Mouse (Mus musculus) heart, embryonic 12.5 days (tissue): ENCODE results near the gene Klhl40. TPM values are rescaled to one million over a fixed set of nuclear protein-coding genes. Genes with fewer than 3 reads are reported as not detected.

ENCODE experiments used
- ATAC-seq: fragments of 200-750 bp; cut with Nextera tagmentation; 2 replicates; pipeline ENCODE4 v1.8.0; 2017; ENCODE audit warnings: moderate TSS enrichment, moderate library complexity; ENCODE audit not compliant: insufficient number of reproducible peaks, low FRiP score
- H3K27ac ChIP-seq: fragments of 300-500 bp; sonication (generic); 2 replicates; pipeline ENCODE4 v1.5.1; 2016; ENCODE audit warnings: mild to moderate bottlenecking, moderate library complexity; ENCODE audit not compliant: poor library complexity, severe bottlenecking
- H3K27me3 ChIP-seq: fragments of 300-500 bp; sonication (generic); replicated peaks from 2 replicates; pipeline ENCODE4 v1.6.1; 2016; ENCODE audit warnings: mild to moderate bottlenecking, moderate library complexity
- H3K36me3 ChIP-seq: fragments of 300-500 bp; sonication (generic); 2 replicates; pipeline ENCODE4 v1.6.1; 2016; ENCODE audit warnings: mild to moderate bottlenecking, moderate library complexity
- H3K4me1 ChIP-seq: fragments of 300-500 bp; sonication (generic); replicated peaks from 2 replicates; pipeline ENCODE4 v1.6.1; 2016; ENCODE audit warnings: mild to moderate bottlenecking
- H3K4me2 ChIP-seq: fragments of 300-500 bp; sonication (generic); 2 replicates; pipeline ENCODE4 v1.6.1; 2016; ENCODE audit warnings: mild to moderate bottlenecking, moderate library complexity
- H3K4me3 ChIP-seq: fragments of 300-500 bp; sonication (generic); 2 replicates; pipeline ENCODE4 v1.5.1; 2016; ENCODE audit warnings: mild to moderate bottlenecking
- H3K9ac ChIP-seq: fragments of 300-500 bp; sonication (generic); 2 replicates; pipeline ENCODE4 v1.6.1; 2016; ENCODE audit warnings: mild to moderate bottlenecking, moderate library complexity
- H3K9me3 ChIP-seq: fragments of 300-500 bp; sonication (generic); replicated peaks from 2 replicates; pipeline ENCODE4 v1.6.1; 2016; ENCODE audit warnings: mild to moderate bottlenecking, moderate library complexity
- WGBS: fragments of 180-500 bp; shearing (Covaris S2); methylation state at CpG from one replicate; pipeline ENCODE4 v1.1.7; 2016; 5-methylcytosine and 5-hydroxymethylcytosine counted together
- polyA plus RNA-seq: library from polyadenylated mRNA; unstranded; fragments of >200 nt; fragmentation: Nextera tagmentation; extraction: Ambion mirVana; gene quantifications from 2 replicates; pipeline ENCODE4 v1.2.1, GENCODE M21; 2016

The Klhl40 gene
- polyA plus RNA-seq, result 0.73 and 1.1 TPM in 2 replicates

DNA sequence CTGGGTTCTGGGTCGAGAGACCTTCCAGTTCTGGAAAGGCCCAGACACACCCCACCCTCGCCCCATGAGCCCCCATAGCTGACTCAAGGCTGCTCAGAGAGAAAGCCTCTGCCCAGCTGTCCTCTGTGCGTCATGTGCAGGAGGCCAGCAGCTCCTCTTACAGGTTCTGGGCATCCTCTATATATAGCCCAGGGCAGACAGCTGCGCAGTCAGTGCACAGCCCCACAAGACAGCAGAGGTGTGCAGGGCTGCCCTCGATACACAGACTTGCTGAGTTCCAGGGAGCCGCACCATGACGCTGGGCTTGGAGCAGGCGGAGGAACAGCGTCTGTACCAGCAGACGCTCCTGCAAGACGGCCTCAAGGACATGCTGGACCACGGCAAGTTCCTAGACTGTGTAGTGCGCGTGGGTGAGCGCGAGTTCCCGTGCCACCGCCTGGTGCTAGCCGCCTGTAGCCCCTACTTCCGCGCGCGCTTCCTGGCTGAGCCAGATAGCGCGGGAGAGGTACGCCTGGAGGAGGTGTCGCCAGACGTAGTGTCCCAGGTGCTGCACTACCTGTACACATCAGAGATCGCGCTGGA lies at the start of gene Klhl40:
Gene Klhl40 (plus strand): TSS at position 124 of the 582 bp plus-strand sequence.
- H3K27me3 ChIP-seq, result peaks cover 69% of the 10 kb centered on the region
- H3K9ac ChIP-seq, result peak within 1 kb of the TSS; percentile 39
- no peak within 1 kb of the TSS for H3K27ac ChIP-seq

DNA sequence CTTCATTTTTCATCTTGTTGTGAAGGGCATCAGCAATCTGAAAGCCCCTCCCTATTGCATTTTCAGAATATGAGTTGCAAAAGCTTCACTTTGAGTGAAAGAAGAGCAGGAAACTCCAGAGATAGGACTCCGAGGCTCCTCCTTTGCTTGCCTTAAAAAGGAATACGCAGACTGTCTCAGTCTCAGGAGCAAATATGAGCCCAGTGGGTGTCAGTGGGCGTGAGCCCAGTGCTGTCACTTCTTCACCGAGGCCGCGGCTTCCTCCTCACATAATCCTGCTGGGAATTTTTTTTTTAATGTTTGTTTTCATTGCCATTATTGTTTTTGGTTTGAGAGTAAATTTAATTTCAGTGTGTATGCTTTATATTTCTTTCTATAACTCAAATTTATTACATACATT lies 36.9 kb upstream of the Klhl40 start:
- no peak overlapping the region for H3K27ac ChIP-seq
- no peaks in the 10 kb centered on the region for H3K27me3 ChIP-seq
- no peak overlapping the region for H3K9ac ChIP-seq
- no peaks in the 10 kb centered on the region; the same call in 1 of the 2 replicates for H3K4me1 ChIP-seq
- no peaks in the 10 kb centered on the region for H3K9me3 ChIP-seq
- ATAC-seq, result no peak
- H3K4me3 ChIP-seq, result no peak overlapping the region
- H3K4me2 ChIP-seq, result no peak overlapping the region
- 90% methylated on average over 6 of the region's 6 CpGs for WGBS
- H3K36me3 ChIP-seq, result peaks cover 60% of the 10 kb centered on the region

More for the DNA sequence above, at the start of gene Klhl40:
- WGBS, result 14% methylated on average over 30 of the region's 30 CpGs
- H3K4me1 ChIP-seq, result peaks cover 28% of the 10 kb centered on the region
- H3K4me3 ChIP-seq, result peak within 1 kb of the TSS; percentile 43
- H3K9me3 ChIP-seq, result no peaks in the 10 kb centered on the region
- H3K36me3 ChIP-seq, result no peaks in the 10 kb centered on the region
- 0 out of 2 replicates have a peak, but pooled peaks have one; percentile 38 for ATAC-seq
- H3K4me2 ChIP-seq, result peak within 1 kb of the TSS; percentile 79

DNA sequence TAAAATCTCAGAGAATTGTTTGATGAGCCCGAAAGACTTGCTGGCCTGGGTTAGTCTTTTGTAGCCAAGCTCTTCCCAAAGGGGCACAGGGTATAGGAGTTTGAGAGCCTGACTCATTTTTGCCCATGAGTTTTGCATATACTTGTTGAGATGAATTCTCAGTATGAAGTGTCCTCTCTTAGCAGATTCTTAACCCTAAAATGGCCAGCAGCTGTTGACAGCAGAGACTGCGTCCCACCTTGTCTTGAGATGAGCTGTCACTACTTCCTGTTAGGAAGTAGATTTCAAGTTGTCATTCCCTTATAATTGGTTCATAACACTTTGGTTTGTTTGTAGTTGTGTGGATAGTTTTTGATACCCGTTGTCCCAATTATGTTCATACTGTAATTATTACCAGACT lies 36.2 kb upstream of the Klhl40 start:
- Histone ChIP-seq H3K9me3 (no peaks in the 10 kb centered on the region), H3K27ac (no peak overlapping the region), H3K4me3 (no peak overlapping the region), H3K9ac (no peak overlapping the region), H3K4me1 (no peaks in the 10 kb centered on the region; the same call in 1 of the 2 replicates), H3K4me2 (no peak overlapping the region), H3K36me3 (peaks cover 60% of the 10 kb centered on the region), H3K27me3 (no peaks in the 10 kb centered on the region)
- no peak for ATAC-seq
- WGBS, result 88% methylated on average over 3 of the region's 3 CpGs

GRCm38 (mm10) chr9:121744051-121744450 lies 33.4 kb upstream of the Klhl40 start:
- Histone ChIP-seq H3K9ac (no peak overlapping the region), H3K4me2 (no peak overlapping the region), H3K4me1 (peaks cover 10% of the 10 kb centered on the region; the same call in 1 of the 2 replicates), H3K27ac (no peak overlapping the region), H3K36me3 (peaks cover 81% of the 10 kb centered on the region), H3K27me3 (no peaks in the 10 kb centered on the region), H3K9me3 (no peaks in the 10 kb centered on the region), H3K4me3 (no peak overlapping the region)
- 79% methylated on average over 8 of the region's 8 CpGs for WGBS
- no peak for ATAC-seq

- Histone ChIP-seq H3K4me2 (no peak overlapping the region), H3K36me3 (peaks cover 82% of the 10 kb centered on the region), H3K27ac (no peak overlapping the region), H3K27me3 (no peaks in the 10 kb centered on the region), H3K4me1 (peaks cover 11% of the 10 kb centered on the region; the same call in 1 of the 2 replicates), H3K4me3 (no peak overlapping the region), H3K9ac (no peak overlapping the region), H3K9me3 (no peaks in the 10 kb centered on the region)
- ATAC-seq, result no peak
- WGBS, result 95% methylated on average over 9 of the region's 9 CpGs
Observed at GRCm38 (mm10) chr9:121752774-121753173, 24.6 kb upstream of the Klhl40 start.

- Histone ChIP-seq H3K9me3 (no peaks in the 10 kb centered on the region), H3K4me3 (no peak overlapping the region), H3K4me2 (no peak overlapping the region), H3K4me1 (peaks cover 16% of the 10 kb centered on the region), H3K9ac (no peak overlapping the region), H3K36me3 (peaks cover 63% of the 10 kb centered on the region), H3K27me3 (no peaks in the 10 kb centered on the region), H3K27ac (no peak overlapping the region)
- no peak for ATAC-seq
- WGBS, result 93% methylated on average over 3 of the region's 3 CpGs
Observed at GRCm38 (mm10) chr9:121754624-121755023, 22.8 kb upstream of the Klhl40 start.

GRCm38 (mm10) chr9:121756785-121757184 lies 20.6 kb upstream of the Klhl40 start:
- 79% methylated on average over 3 of the region's 3 CpGs for WGBS
- Histone ChIP-seq H3K4me1 (peaks cover 30% of the 10 kb centered on the region), H3K4me2 (no peak overlapping the region), H3K36me3 (peaks cover 42% of the 10 kb centered on the region), H3K9ac (no peak overlapping the region), H3K27ac (no peak overlapping the region), H3K4me3 (no peak overlapping the region), H3K27me3 (no peaks in the 10 kb centered on the region), H3K9me3 (no peaks in the 10 kb centered on the region)
- no peak for ATAC-seq

DNA sequence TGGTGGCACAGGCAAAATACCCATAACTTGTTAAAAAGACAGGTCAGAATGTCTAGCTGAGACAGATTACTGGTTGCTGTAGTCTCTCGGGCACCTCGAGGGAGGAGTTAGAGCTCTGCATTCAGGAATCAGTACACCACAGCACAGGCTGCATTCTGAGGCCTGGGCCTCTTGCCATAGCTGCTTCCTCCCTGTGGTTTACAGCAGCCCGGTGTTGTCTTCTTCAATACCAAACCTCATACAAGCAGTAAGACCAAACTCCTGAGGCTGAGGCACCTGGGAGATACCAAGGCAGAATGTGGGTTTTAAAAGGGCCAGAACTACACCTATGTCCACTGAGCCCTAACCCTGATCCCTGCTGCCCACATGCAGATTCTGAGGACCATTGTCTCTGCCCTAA lies 20.0 kb upstream of the Klhl40 start:
- Histone ChIP-seq H3K4me3 (no peak overlapping the region), H3K9ac (no peak overlapping the region), H3K27ac (no peak overlapping the region), H3K36me3 (peaks cover 38% of the 10 kb centered on the region), H3K9me3 (no peaks in the 10 kb centered on the region), H3K4me2 (no peak overlapping the region), H3K4me1 (peaks cover 35% of the 10 kb centered on the region), H3K27me3 (no peaks in the 10 kb centered on the region)
- no peak for ATAC-seq
- 72% methylated on average over 3 of the region's 3 CpGs for WGBS

DNA sequence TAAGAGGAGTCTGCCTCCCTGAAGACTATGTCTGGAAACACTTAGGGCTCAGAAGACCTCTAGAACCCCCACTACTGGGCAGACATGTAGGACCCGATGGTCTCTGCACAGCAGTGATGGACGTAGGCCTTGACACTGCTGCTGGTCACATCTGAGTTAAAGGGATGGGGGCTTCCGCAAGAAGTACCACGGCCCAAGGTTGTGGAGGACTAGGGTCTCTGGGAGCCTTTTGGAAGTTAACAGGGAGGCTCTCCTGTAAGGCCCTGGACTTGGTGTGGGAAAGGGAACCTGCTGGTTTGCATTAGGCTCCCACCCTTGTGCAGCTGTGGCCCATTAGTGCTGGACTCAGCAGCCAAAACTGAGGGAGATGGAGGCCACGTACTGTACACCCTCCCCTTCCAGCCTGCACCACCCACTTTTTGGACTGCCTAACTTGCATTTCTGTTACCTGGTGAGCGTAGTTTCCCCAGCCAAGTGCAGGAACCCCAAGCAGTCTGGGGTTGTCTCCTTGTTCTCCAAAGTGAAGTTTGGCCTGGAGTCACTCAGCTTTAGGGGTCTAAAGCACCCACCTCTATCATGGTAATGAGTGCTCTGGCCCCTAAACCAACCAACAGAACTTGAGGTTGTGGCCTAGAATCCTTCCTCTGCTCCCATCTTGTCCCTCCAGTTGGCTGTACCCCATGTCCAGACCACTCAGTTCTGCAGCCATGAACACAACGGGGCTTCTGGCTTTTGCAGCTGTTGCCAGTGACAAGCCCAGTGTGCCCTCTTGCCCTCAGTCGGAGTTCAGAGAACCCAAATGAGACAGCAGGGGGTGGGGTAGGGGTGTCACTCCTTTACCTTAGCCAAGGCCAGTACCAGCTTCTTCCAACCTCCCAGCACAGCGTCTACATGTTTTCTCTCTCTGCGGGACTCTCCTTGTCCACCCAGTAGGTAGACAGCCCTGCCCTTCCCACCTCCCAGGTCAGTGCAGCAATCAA lies 19.3 kb upstream of the Klhl40 start:
- Histone ChIP-seq H3K27ac (peak overlapping the region; percentile 95; the same call in 1 of the 2 replicates), H3K36me3 (peaks cover 39% of the 10 kb centered on the region)

DNA sequence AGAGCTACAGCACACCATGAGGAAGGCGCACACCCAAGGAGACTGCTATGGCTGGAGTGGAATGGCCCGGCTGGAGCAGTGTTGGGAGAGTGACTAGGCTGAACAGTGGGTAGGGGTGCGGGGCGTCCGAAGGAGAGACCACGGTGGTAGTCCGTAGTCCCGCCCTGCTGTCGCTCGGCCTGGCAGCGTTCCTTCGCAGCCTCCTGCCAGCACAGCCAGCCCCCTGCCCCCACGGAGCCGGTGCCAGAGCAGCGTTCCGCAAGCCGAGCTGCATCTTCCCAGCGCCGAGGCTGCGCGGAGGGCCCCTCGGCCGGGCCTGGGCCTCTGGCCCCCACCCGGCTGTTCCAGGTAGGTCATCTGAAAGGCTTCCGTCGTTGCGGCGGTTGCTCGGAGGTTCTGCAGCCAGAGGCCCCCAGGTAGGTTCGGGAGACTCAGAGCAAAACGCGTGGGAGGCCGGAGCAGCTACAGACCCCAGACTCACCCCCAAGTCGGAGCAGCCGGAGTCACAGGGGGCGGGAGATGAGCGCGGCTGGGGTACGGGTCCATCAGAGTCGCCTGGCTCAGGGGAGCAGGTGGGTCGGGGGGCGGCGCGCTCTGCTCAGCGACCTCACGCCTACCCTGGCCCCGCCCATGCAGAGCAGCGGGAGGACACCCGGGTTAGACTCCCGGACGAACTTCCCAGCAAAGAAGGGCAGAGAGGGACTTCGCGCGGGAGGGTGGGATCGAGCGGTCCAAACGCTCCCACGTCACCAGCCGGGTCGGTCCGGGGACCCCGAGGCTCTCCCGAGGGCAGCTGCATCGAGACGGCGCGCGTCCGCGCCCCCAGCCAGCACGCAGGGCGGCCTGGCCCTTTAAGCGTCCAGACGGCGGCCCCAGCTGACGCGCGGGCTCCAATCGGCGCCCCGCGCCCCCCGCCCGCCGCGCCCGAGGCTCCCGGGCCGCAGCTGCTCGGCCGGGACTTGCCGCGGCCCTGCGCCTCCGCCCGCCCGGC lies 18.0 kb upstream of the Klhl40 start, which contains the start of gene Zfp651:
Gene Zfp651 (plus strand): TSS at position 240 of the 991 bp plus-strand sequence.
- peak within 1 kb of the TSS; percentile 85 for H3K4me2 ChIP-seq
- H3K27ac ChIP-seq, result peak within 1 kb of the TSS; percentile 95
- H3K27me3 ChIP-seq, result no peaks in the 10 kb centered on the region
- peaks cover 35% of the 10 kb centered on the region for H3K4me1 ChIP-seq
- WGBS, result 1% methylated on average over 94 of the region's 97 CpGs
- no peaks in the 10 kb centered on the region for H3K9me3 ChIP-seq
- H3K4me3 ChIP-seq, result peak within 1 kb of the TSS; percentile 85
- peak within 1 kb of the TSS; percentile 94 for H3K9ac ChIP-seq
- peak; percentile 78 for ATAC-seq
- peaks cover 44% of the 10 kb centered on the region for H3K36me3 ChIP-seq

More for the DNA sequence above, 19.3 kb upstream of the Klhl40 start:
- peaks cover 35% of the 10 kb centered on the region for H3K4me1 ChIP-seq
- no peaks in the 10 kb centered on the region for H3K9me3 ChIP-seq
- WGBS, result 52% methylated on average over 10 of the region's 10 CpGs
- H3K4me3 ChIP-seq, result peak overlapping the region; percentile 85
- H3K9ac ChIP-seq, result peak overlapping the region; percentile 94
- ATAC-seq, result no peak
- peak overlapping the region; percentile 85 for H3K4me2 ChIP-seq
- no peaks in the 10 kb centered on the region for H3K27me3 ChIP-seq
